Mouse (Mus musculus) urinary bladder, postnatal 4 days (tissue): ENCODE data around the gene Ndufb5.
"Not testable (repeated sequence)": the region's sequence is repeated elsewhere in the genome, so short reads cannot be mapped to it uniquely, and the experiment has no call there.

Experiments used
- DNase-seq, 2 experiments: peaks; one replicate each; pipeline ENCODE4 v3.0.0; 2021 to 2022; ENCODE audit warnings: low spot score in 2 of 2

Ndufb5 gene

DNA sequence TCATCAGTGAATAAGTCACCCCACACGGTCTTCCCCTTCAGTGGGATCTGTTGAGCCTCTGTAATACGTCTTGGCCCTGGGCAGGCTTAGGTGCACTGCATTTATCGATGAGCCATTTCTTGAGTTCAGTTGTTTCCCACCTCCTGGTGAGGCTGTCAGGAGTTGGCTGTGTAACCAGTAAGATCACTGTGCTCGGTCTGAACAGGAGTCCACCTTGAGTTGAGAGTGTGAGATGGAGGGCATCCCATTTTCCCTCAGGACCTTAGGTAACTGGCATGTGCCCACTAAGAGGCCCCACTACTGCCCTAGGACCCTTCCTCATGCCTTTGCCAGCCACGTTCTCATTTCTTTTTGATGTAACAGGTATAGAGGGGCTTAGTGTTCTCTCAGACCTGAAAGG lies 10.8 kb upstream of the Ndufb5 start:
- DNase-seq = no peak

DNA sequence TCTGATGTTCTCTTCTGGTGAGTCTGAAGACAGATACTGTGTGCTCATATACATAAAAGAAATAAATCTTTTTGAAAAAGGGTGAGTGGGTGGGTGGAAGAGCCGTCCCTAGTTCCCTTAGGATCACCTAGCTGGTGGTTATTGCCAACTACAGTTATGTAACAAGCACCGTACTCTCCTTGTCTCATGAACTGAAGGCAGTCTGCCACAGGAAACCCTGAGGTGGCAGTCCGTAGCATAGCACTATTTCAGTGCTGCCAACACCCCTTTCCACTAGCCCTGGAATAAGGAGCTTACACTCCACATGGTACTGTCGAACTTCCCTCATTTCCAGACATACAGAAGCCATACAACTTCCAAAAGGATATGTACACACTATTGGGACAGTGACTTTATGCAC lies 8.9 kb upstream of the Ndufb5 start:
- DNase-seq = no peak

DNA sequence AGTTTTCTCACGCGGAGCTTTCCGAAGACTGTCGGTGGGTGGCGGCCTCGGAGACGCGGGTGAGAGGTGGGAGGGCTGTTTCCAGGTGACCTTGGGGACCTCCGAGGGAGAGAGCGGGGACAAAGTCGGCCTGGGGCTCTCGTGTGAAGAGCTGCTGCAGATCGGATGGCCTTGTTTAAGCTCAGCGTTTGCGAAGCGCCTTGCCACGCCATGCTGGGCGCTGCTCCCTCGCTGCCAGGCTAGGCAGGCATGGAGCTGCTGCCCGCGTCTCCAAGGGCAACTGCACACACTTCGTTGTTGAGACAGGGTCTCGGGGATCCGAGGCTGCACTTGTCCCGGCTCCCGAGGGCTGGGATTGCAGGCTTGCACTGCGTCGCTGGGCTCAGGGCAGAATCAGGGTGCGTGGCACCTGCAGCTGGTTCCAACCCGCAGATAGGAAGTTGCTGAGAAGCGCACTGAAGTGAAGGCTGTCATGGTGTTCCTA lies 424 bp downstream of the Ndufb5 start, which contains the start of gene Mrpl47:
Gene Mrpl47 (minus strand): TSS at position 434 of the 484 bp plus-strand sequence.
- no peak for DNase-seq

DNA sequence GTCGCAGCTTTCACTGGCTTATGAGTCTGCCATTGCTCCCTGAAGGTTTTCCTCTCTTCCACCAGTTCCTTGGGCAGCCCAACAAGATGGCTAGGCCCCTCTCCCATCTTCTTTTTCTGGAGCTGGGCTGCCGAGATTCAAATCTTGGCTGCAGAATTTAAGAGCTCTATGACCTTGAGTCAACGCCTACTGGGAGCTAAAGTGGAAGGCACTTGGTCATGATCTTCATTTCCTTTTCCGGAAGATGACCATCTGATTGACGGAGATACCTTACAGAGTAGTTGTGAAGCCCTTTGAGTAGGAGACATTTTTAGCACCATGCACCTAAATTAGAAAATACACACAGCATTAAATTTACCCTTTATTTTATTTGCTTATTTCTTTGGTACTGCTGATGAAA lies 1.8 kb downstream of the Ndufb5 start:
- no peak for DNase-seq

DNA sequence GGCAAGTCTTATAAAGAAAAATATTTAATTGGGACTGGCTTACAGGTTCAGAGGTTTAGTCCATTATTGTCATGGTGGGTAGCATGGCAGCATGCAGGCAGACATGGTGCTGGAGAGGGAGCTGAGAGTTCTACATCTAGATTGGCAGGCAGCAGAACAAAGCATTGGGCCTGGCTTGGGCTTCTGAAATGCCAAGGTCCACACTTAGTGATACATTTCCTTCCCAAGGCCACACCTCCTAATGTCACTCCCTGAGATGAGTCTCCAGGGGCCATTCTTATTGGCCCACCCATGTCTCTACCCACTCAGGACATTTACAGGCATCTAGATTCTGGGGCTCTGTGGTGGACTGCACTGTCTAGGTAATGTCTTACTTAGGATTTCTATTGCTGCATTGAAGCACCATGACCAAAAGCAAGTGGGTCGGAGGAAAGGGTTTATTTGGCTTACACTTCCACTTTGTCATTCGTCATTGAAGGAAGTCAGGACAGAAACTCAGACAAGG lies 5.5 kb downstream of the Ndufb5 start:
- no peak for DNase-seq

DNA sequence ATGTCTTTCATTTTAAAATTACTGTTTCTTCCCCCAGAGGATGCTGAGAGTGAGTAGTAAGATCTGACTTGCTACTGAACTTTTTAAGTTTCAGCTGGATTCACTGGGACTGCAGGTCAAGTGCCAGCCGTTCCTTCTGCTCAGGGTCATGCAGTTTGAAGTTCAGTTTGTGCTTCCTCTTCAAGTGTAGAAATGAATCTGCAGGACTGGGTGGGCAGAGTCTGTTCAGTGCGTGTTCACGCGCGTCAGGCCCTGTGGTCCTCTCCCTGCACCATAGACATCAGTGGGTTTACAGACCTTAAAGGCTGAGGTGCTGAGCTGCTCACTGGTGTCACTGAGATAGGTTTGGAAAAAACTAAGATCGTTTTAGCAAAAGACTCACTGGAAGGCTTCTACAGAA lies 8.2 kb downstream of the Ndufb5 start:
- DNase-seq = no peak

DNA sequence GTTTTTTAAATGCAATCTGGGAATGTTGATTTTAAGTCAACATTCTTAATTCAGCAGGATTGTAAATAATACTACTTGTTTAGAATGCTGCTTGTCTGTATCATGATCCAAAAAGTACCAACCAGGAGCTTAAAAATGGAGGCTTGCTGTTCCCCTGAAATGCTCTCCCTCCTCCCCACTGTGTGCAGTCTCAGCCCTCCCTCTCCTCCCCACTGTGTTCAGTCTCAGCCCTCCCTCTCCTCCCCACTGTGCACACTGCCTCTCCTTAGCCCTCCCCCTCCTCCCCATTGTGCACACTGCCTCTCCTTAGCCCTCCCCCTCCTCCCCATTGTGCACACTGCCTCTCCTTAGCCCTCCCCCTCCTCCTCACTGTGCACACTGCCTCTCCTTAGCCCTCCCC lies 8.6 kb downstream of the Ndufb5 start:
- not testable (repeated sequence) for DNase-seq

DNA sequence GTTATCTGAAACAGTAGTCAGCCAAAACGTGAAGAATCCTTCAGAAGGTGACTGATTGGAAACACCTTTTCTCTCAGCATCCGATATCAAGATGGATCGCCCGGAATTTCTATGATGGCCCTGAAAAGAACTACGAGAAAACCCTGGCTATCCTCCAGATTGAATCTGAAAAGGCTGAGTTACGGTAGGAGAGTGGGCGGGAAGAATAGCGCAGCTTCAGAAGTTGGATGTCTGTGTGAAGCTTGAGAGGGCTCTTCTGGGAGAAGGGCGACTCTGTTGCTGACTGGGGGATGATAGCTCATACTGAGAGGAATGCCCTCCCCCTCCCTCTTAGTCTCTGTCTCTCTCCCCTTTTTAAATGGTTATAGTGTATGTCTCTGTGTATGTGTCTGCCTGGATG lies 11.6 kb downstream of the Ndufb5 start:
- DNase-seq = no peak

DNA sequence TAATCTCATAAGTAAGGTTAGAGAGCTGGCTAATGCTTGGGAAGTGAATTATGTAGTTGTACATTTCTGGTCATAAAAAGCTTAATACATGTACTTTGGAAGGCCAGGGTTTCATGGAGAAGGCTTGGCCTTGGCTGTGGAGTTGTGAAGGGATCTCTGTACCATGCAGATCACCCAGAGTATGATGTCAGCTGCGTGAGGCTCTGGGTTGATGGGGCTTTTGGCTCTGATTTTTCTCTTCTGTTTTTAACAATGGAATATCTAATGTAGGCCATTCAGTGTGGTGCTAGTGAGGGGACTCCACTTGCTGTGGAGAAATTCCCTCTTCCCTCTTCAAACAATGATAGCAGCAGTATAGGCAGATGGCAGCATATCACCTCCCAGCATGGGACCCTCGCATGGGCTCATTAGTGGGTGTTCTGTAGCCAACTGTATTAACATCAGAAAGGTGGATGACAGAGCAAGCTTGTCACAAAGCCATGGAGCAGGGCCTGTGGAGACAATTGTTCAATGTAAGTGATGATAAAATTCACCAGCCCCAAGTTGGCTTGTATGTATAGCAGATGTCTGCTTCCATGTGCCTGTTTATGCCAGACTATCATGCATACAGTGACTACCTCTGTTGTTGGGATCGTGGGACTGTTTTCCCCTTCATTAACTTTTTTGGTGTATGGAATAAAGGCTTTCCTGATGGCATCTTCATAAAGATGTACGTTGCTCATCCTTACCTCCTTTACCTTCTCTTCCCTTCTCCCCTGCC lies 13.2 kb downstream of the Ndufb5 start:
- no peak for DNase-seq

DNA sequence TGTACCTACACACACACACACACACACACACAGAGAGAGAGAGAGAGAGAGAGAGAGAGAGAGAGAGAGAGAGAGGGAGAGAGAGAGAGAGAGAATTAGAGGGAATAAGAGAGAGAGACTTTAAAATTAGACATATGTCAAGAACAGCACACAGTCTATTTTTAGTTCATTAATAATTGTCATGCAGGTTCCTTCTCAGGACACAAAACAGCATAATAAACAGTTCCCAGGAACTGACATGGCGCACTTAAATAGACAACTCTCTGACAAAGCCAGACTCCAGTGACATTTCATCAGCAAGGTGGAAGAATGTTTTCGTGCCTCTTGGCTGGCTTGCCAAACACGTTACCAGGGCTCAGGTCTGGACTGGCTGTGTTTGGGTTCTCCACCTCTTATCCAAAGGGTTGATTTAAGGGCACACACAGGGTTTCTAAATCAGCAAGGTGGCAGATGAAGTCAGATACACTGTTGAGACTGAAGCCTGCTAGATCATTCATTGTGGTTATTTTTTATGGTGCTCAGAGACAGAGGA lies 17.7 kb downstream of the Ndufb5 start:
- DNase-seq = no peak

DNA sequence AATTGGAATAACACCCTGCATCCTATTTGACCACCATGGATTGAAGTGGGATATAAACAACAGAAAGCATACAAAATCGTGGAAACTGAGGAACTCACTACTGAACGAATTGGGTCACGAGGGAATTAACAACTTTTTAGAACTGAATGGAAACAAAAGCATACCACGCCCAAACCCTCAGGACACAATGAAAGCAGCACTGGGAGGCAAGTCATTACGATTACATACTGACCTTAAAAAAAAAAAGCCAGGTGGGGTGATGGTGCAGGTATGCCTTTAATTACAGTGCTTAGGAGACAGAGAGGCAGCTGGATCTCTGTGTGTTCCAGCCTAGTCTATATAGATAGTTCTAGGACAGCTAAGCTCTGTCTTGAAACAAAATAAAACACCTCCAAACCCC lies 22.4 kb downstream of the Ndufb5 start:
- no peak for DNase-seq

DNA sequence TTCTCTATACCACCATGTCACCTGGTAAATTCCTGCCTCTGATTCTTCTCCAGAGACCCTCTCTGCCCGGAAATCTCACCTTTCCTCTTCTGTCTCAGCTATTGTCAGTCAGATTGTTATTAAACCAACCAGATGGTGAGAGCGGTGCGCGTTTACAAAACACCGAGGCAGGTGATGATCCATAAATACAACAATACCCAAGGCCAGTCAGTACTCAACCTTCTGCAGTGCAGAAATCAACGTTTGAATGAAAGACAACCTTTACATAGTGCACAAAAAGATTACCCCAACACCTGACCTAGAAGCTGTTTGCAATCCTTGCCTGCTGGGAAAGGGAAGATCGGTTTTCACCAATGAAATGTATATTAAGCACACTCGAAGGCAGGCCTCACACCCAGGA lies 26.2 kb downstream of the Ndufb5 start:
- DNase-seq = no peak

DNA sequence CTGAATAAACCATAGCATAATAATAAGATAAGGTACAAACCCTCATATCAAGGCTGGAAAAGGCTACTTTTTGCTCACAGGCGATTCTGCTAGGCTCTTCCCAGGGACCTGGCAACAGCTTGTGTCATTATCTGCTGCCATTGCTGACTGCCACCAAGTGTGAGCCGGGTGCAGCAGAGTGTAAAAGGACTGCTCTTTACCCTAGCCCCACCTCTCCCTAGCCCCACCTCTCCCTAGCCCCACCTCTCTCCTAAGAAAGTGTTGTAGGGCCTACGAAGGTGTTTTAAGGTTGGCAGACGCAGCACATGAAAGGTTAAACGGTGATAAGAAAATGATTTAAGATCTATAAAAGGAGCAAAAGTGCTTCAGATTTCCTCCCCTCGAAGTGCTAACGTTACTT lies 27.1 kb downstream of the Ndufb5 start:
- no peak for DNase-seq

DNA sequence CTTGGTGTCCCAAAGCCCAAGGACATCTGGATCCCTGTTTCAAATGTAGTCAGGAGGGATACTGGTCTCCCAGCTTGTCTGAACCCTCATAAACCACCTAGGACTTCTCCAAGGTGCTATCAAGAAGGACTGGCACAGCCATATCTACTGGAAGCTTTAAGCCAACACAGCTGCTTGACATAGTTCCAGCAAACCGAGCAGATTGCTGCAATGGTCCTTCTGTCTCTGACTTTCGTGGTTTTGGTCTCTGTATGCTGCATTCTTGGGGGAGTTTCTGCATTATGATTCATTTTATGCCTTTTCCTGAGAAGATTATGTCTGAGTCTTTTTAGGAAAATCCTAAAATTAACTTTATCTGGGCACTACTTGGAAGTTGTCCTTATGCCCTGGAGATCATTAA lies 34.0 kb downstream of the Ndufb5 start:
- DNase-seq = no peak
